Mouse (Mus musculus) Patski (cell line): ENCODE data around the gene Mapk13. TPM values are rescaled to one million over a fixed set of nuclear protein-coding genes. Genes with fewer than 3 reads are reported as not detected.
"Not testable (repeated sequence)": the region's sequence is repeated elsewhere in the genome, so short reads cannot be mapped to it uniquely, and the experiment has no call there.

Experiments used
- ATAC-seq: fragments of 100-300 bp; one replicate; pipeline ENCODE4 v1.8.0; 2021
- CTCF ChIA-PET: fragments of 350-600 bp; sonication (Branson Sonifier 250); formaldehyde crosslinking; loops from one replicate; lab custom pipeline; 2022; ENCODE audit warnings: inconsistent platforms; lab: Charles Lee
- POLR2A ChIA-PET: fragments of 350-600 bp; sonication (Branson Sonifier 250); formaldehyde crosslinking; loops from one replicate; lab custom pipeline; 2022; ENCODE audit warnings: antibody characterized with exemption, inconsistent platforms; lab: Charles Lee
- DNase-seq: peaks from one replicate; pipeline ENCODE4 v3.0.0-alpha.2; 2011; ENCODE audit warnings: low read depth, low spot score
- H3K27me3 ChIP-seq: fragments of 371-371 bp; one replicate; pipeline ENCODE4 v1.5.1; 2021
- CTCF ChIP-seq: fragments of 100-300 bp; IDR thresholded peaks from one replicate; pipeline ENCODE4 v1.5.1; 2021
- in situ Hi-C: fragments of 300-500 bp; cut with MboI; formaldehyde crosslinking; loops from 3 replicates; pipeline ENCODE4 v1.11.1; 2018; ENCODE audit warnings: low pct_unique_long_range_greater_than_20kb, mixed read lengths
- polyA plus RNA-seq: library from polyadenylated mRNA; unstranded; gene quantifications from one replicate; pipeline ENCODE4 v1.2.3, GENCODE M21; 2021

Mapk13 gene
- polyA plus RNA-seq = 0.23 TPM

GRCm38 (mm10) chr17:28769121-28769874 lies at the start of gene Mapk13:
TSS of gene Mapk13 (plus strand) at chr17:28769297.
- H3K27me3 ChIP-seq = peaks cover 10% of the 10 kb centered on the region
- POLR2A ChIA-PET = no interaction called here
- DNase-seq (no peak), ATAC-seq (no peak)
- no peak for TF ChIP-seq CTCF
- in situ Hi-C loops = no loop called here
- CTCF ChIA-PET = no interaction called here

- no peaks in the 10 kb centered on the region for H3K27me3 ChIP-seq
- in situ Hi-C loops = no loop called here
- ChIA-PET CTCF (interaction anchor here (0.9 to 1.5 kb wide), 2 partner anchors 13 to 22 kb away, joined by 3 read pairs; no protein-coding TSS in a partner anchor), POLR2A (no interaction called here)
- no peak for DNase-seq
- ATAC-seq = no peak
- TF ChIP-seq CTCF = no peak
These were observed 43.3 kb upstream of the Mapk13 start, which contains the start of gene AC170998.1 for GRCm38 (mm10) chr17:28725783-28726182. TSS of gene AC170998.1 (plus strand) at chr17:28726083.

GRCm38 (mm10) chr17:28727511-28727910 lies 41.6 kb upstream of the Mapk13 start:
- CTCF ChIA-PET, ATAC-seq: not testable (repeated sequence)

GRCm38 (mm10) chr17:28735317-28736105 lies 33.6 kb upstream of the Mapk13 start:
- ChIA-PET CTCF (no interaction called here), POLR2A (interaction anchor here (1.5 kb wide), 1 partner anchor 8 kb away, joined by 3 read pairs; no protein-coding TSS in a partner anchor)
- DNase-seq = no peak
- in situ Hi-C loops = no loop called here
- H3K27me3 ChIP-seq = no peaks in the 10 kb centered on the region
- no peak for TF ChIP-seq CTCF
- ATAC-seq = no peak

More at GRCm38 (mm10) chr17:28727511-28727910, 41.6 kb upstream of the Mapk13 start:
- POLR2A ChIA-PET, H3K27me3 ChIP-seq, DNase-seq, in situ Hi-C loops: not testable (repeated sequence)

- no peaks in the 10 kb centered on the region for H3K27me3 ChIP-seq
- no peak for TF ChIP-seq CTCF
- in situ Hi-C loops = no loop called here
- ChIA-PET POLR2A (no interaction called here), CTCF (no interaction called here)
- ATAC-seq (no peak), DNase-seq (no peak)
These were observed 32.6 kb upstream of the Mapk13 start for GRCm38 (mm10) chr17:28736486-28736885.

GRCm38 (mm10) chr17:28737973-28738372 lies 31.1 kb upstream of the Mapk13 start:
- in situ Hi-C loops = no loop called here
- no peaks in the 10 kb centered on the region for H3K27me3 ChIP-seq
- CTCF ChIA-PET = interaction anchor here (1.0 to 3.3 kb wide), 2 partner anchors 12 to 45 kb away, joined by 3 to 9 read pairs; partner anchors contain the start of gene AC170998.1
- ATAC-seq (no peak), DNase-seq (no peak)
- TF ChIP-seq CTCF = no peak
- POLR2A ChIA-PET = interaction anchor here (1.0 kb wide), 1 partner anchor 9 kb away, joined by 3 read pairs; no protein-coding TSS in a partner anchor

GRCm38 (mm10) chr17:28739244-28739643 lies 29.9 kb upstream of the Mapk13 start:
- no peak for TF ChIP-seq CTCF
- ATAC-seq = no peak
- CTCF ChIA-PET = interaction anchor here (3.3 kb wide), 1 partner anchor 46 kb away, joined by 9 read pairs; no protein-coding TSS in a partner anchor
- POLR2A ChIA-PET = no interaction called here
- DNase-seq = no peak
- no peaks in the 10 kb centered on the region for H3K27me3 ChIP-seq
- in situ Hi-C loops = no loop called here

GRCm38 (mm10) chr17:28743145-28743866 lies 25.8 kb upstream of the Mapk13 start:
- H3K27me3 ChIP-seq = no peaks in the 10 kb centered on the region
- TF ChIP-seq CTCF = no peak
- no peak for DNase-seq
- in situ Hi-C loops = no loop called here
- POLR2A ChIA-PET = interaction anchor here (1.3 kb wide), 1 partner anchor 9 kb away, joined by 3 read pairs; no protein-coding TSS in a partner anchor
- CTCF ChIA-PET = no interaction called here
- no peak for ATAC-seq

- DNase-seq (no peak), ATAC-seq (no peak)
- in situ Hi-C loops = no loop called here
- peak; percentile 48 for TF ChIP-seq CTCF
- CTCF ChIA-PET = interaction anchor here (0.9 kb wide), 1 partner anchor 17 kb away, joined by 5 read pairs; no protein-coding TSS in a partner anchor
- POLR2A ChIA-PET = interaction anchor here (1.3 kb wide), 1 partner anchor 9 kb away, joined by 3 read pairs; no protein-coding TSS in a partner anchor
- H3K27me3 ChIP-seq = no peaks in the 10 kb centered on the region
These were observed 25.2 kb upstream of the Mapk13 start for GRCm38 (mm10) chr17:28743916-28744315.

GRCm38 (mm10) chr17:28745773-28746172 lies 23.3 kb upstream of the Mapk13 start:
- no peak for TF ChIP-seq CTCF
- ChIA-PET POLR2A (interaction anchor here (0.7 kb wide), 1 partner anchor 82 kb away, joined by 4 read pairs; no protein-coding TSS in a partner anchor), CTCF (no interaction called here)
- ATAC-seq = no peak
- in situ Hi-C loops = no loop called here
- H3K27me3 ChIP-seq = no peaks in the 10 kb centered on the region
- no peak for DNase-seq
